In genomic region chr2:129186291-129186919, GRCm38 (mm10) we compare ENCODE assay signal across 14 mouse cellular contexts. TPM values are rescaled to one million over a fixed set of nuclear protein-coding genes. Genes with fewer than 3 reads are reported as not detected.
DNase-seq lines count a peak whose midpoint lies in the region; ATAC-seq and TF ChIP-seq lines count a peak whose summit lies in the region.
"Had no signal": no experiment of that assay in that cellular context is flagged by ENCODE, and none has a peak within 500 bp of the region (broad histone marks: within the 10 kb centered on the region; RNA-seq: fewer than 3 reads in every experiment).

No protein-coding gene starts in this region.

- no peak overlapping the region for H3K4me3 ChIP-seq in myocyte
- no peak overlapping the region for H3K4me3 ChIP-seq in gastrocnemius, adult 2 months
- H3K4me3 ChIP-seq: embryonic facial prominence, embryonic 15.5 days; heart, embryonic 13.5 days; midbrain, embryonic 13.5 days had no signal

- H3K27me3 ChIP-seq in Patski = no peaks in the 10 kb centered on the region
- H3K27me3 ChIP-seq in myocyte (ENCODE audit: control insufficient read depth, insufficient read depth, insufficient read length) = no peaks in the 10 kb centered on the region
- H3K27me3 ChIP-seq: embryonic facial prominence, embryonic 15.5 days; heart, embryonic 13.5 days; midbrain, embryonic 13.5 days had no signal

- CTCF ChIA-PET in Patski (lab: Charles Lee) = interaction anchor here (0.8 to 1.6 kb wide), 4 partner anchors 9 to 67 kb away, joined by 3 to 5 read pairs (median 4); no protein-coding TSS in a partner anchor

- no peak overlapping the region for H3K27ac ChIP-seq in gastrocnemius, adult 2 months
- H3K27ac ChIP-seq: embryonic facial prominence, embryonic 15.5 days; heart, embryonic 13.5 days; hindbrain, postnatal 0 days; midbrain, embryonic 13.5 days had no signal

- POLR2A ChIA-PET in Patski (lab: Charles Lee) = interaction anchor here (1.2 to 1.8 kb wide), 2 partner anchors 10 to 12 kb away, joined by 4 to 9 read pairs; partner anchors contain the start of gene Slc20a1

- ATAC-seq in Patski = peak; percentile 47
- ATAC-seq: hindbrain, postnatal 0 days; midbrain, embryonic 13.5 days had no signal

- no peak for TF ChIP-seq CTCF in Patski (IDR thresholded peaks at IDR 0.05)
- no peak for TF ChIP-seq CTCF in gastrocnemius, adult 2 months (IDR thresholded peaks at IDR 0.05)

- H3K4me2 ChIP-seq in myocyte (ENCODE audit: low read depth) = peak overlapping the region; percentile 52
- H3K4me2 ChIP-seq: embryonic facial prominence, embryonic 15.5 days; heart, embryonic 13.5 days; midbrain, embryonic 13.5 days had no signal

- intact Hi-C loops in gastrocnemius, adult 2 months (cut with DNase I) = no loop called here

- no peak overlapping the region for H3ac ChIP-seq in myocyte (ENCODE audit: control insufficient read depth, insufficient read length)

- peak; percentile 36 for DNase-seq in ovary, adult 18-20 months (ENCODE audit: low spot score)
- no peak for DNase-seq in ovary, postnatal 10 days (ENCODE audit: low spot score)
- DNase-seq in Patski (ENCODE audit: low read depth, low spot score) = no peak
- DNase-seq in fibroblast of lung, adult 2 months (ENCODE audit: low read depth) = peak; percentile 46
- DNase-seq in gastrocnemius, adult 2 months = no peak
- DNase-seq in cerebellum, adult 11-12 months = no peak
- DNase-seq: adrenal gland, postnatal 14 days; cerebellum, adult 9-10 months; kidney, postnatal 36 days had no signal

- H3K79me2 ChIP-seq in myocyte (ENCODE audit: control insufficient read depth, insufficient read depth) = no peaks in the 10 kb centered on the region

- in situ Hi-C loops in Patski (cut with MboI; ENCODE audit: low pct_unique_long_range_greater_than_20kb) = no loop called here

- TF ChIP-seq POLR2A in myocyte (IDR thresholded peaks at IDR 0.05; ENCODE audit: insufficient read length, low read depth) = no peak

- H3K36me3 ChIP-seq in myocyte (ENCODE audit: control insufficient read depth, insufficient read depth) = no peaks in the 10 kb centered on the region
- H3K36me3 ChIP-seq: embryonic facial prominence, embryonic 15.5 days; heart, embryonic 13.5 days; midbrain, embryonic 13.5 days had no signal

TF ChIP-seq in myocyte, 11 proteins besides CTCF, POLR2A, EP300 and RAD21:
- no peak for TF ChIP-seq MAX (IDR thresholded peaks at IDR 0.05; ENCODE audit: low read depth)
- TF ChIP-seq MYOD1 (IDR thresholded peaks at IDR 0.05; ENCODE audit: control insufficient read depth in 1 of 3, insufficient read length in 2 of 3, low read depth in 2 of 3) = no peak
- no peak for TF ChIP-seq MYOG (IDR thresholded peaks at IDR 0.05; ENCODE audit: control insufficient read depth in 1 of 3, insufficient read depth in 1 of 3, insufficient read length in 2 of 3, low read depth in 2 of 3)
- TF ChIP-seq CEBPB (IDR thresholded peaks at IDR 0.05; ENCODE audit: insufficient read depth, poor library complexity, severe bottlenecking) = no peak
- TF ChIP-seq REST (IDR thresholded peaks at IDR 0.05; ENCODE audit: insufficient read depth, insufficient read length) = no peak
- TF ChIP-seq USF1 (IDR thresholded peaks at IDR 0.05; ENCODE audit: low read depth) = no peak
- TF ChIP-seq TCF12 (IDR thresholded peaks at IDR 0.05; ENCODE audit: insufficient read depth, poor library complexity, severe bottlenecking) = no peak
- no peak for TF ChIP-seq TCF3 (IDR thresholded peaks at IDR 0.05; ENCODE audit: insufficient read length, low read depth)
- TF ChIP-seq E2F4 (IDR thresholded peaks at IDR 0.05; ENCODE audit: insufficient read depth) = no peak
- no peak for TF ChIP-seq SRF (IDR thresholded peaks at IDR 0.05; ENCODE audit: control insufficient read depth, insufficient read length, low read depth)
- TF ChIP-seq POLR2AphosphoS2 (IDR thresholded peaks at IDR 0.05; ENCODE audit: insufficient read length, low read depth) = no peak

RNA-seq across cellular contexts. Expression of gene Slc20a1, which starts 12.2 kb away (rescaled TPM):
- polyA plus RNA-seq in Patski (2021) (78.8 TPM), myocyte (2012; fragmentation: generic; extraction: Trizol) (41.7 TPM)
- total RNA-seq in gastrocnemius, adult 2 months (2021) = 10 to 100 TPM; 10.5 to 23.9 TPM

RNA-seq across cellular contexts. Expression of gene Chchd5, which starts 56.9 kb away (rescaled TPM):
- polyA plus RNA-seq in Patski (2021) (20.5 TPM), myocyte (2012; fragmentation: generic; extraction: Trizol) (36.8 TPM)
- 1 to 10 TPM; 9.2 to 9.4 TPM for total RNA-seq in gastrocnemius, adult 2 months (2021)

Comparison
In these comparisons a context has a peak if more than half of its experiments do, and no peak if none do; other contexts are left out.
1. DNase-seq: peak in ovary, adult 18-20 months (single experiment) and fibroblast of lung, adult 2 months (single experiment); none in ovary, postnatal 10 days (single experiment), Patski (single experiment), gastrocnemius, adult 2 months (single experiment) and cerebellum, adult 11-12 months (single experiment).